Mouse (Mus musculus): ENCODE data around the gene Gab1. TPM values are rescaled to one million over a fixed set of nuclear protein-coding genes. Genes with fewer than 3 reads are reported as not detected.
A peak's percentile ranks its signal among the peaks of the same experiment; 100 is the strongest.

Gab1 gene
- 4.2 and 4.3 TPM in 2 replicates for polyA plus RNA-seq (2015; fragmentation: Nextera tagmentation; extraction: Ambion mirVana)

DNA sequence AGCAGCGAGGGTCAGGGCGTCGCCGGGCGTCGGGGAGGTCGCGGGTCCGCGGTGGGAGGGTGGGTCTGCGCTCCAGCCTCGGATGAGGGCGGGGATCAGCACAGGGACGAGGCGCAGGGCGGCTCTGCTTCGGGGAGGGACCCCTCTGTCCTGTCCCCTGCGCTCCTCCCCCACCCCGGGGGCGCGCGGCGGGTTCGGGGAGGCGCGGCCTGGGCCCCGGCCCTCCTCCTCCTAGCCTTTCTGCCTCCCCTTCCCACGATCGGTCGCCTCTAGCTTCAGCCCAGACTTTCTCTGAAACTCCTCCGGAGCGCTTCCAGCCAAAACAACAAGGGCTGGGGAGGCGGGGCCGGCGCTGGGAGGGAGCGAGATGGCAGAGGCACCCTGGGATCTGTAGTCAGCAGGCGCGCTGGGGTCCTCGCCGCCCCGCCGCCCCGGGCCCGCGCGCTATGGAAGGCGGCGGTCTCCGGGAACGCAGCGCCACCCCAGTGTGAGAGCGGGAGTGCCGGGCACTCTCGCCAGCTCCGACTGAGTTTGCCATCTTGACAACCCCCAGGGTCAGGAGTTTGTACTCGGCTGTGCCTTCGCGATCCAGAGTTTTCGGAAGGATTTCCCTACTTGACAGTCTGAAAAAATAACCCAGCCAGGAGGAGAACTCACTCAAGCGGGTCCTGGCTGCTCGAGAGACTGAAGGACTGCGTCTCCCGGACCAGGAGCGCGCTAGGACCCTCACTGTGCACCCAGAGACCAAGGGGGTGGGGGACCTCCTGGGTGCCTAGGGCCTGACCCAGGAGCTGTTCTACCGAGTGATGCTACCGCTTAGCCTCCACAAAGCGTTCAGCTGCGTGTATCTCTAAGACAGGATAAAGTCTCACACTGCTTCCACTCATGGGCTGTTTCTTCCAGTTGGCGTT is at the start of gene Gab1:
Gab1 (minus strand) TSS at position 324 of the 911 bp plus-strand sequence.
- peak; percentile 59 for DNase-seq (ENCODE audit: low spot score)

DNA sequence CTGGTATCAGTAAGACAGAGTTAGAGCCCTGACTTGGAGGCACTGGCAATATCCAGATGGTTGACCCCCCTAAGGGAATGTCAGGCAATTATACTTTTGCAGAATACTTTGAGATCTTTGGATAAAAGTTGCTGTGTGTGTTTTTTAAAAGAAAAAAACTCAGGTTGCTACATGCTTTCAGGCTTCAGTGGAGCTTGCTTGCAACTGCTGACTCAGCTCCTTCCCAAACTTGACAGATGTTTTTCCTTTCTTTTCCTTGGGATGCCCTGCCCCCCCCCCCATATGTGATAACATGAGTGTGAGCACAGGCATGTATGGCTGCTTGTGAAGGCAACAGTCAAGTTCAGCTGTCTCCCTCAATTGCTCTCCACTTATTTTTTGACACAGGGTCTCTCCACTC is 48.5 kb upstream of the Gab1 start:
- no peak for DNase-seq (ENCODE audit: low spot score)

DNA sequence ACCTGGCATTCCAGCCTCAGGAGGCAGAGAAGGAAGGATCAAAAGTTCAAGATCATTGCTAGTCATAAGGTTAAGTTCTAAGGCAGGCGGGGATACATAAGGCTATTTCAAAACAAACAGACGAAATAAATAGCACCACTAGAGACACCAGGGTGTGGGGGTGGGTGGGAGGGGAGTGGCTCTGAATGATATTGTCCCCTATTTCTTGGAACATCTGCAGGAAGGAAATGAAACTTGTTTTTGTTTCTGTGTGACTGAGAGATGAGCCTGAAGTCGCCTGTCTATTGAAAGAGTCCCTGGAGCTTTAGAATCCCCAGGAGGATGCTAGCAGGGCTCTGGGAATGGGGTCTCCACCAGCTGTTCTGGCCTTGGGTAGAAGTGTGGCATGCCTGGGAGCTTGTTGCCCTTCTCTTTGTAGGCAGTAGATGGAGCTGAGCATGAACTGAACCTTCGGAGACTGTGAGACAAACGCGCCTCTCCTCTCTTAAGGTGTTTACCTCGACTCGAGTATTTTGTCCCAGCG is 43.5 kb upstream of the Gab1 start:
- DNase-seq (ENCODE audit: low spot score), result no peak

DNA sequence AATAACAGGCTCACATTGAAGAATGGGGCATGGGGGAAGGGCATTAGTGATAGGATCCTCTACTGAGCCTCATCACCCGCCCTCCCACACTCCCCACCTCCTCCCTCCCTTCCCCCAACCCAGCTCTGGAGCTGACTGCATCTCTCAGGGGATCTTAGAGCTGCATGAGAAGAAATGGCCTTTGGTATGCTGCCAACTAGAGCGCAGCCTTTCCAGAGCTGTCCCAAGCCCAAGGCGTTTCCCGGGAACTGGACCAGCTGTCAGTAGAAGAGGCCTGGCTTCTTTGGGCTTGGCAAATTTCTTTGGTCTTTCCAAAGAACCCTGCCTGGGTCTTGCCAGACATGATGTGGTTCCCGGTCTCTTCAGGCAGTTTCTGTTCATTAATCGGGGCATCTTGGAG is 42.3 kb upstream of the Gab1 start:
- no peak for DNase-seq (ENCODE audit: low spot score)

DNA sequence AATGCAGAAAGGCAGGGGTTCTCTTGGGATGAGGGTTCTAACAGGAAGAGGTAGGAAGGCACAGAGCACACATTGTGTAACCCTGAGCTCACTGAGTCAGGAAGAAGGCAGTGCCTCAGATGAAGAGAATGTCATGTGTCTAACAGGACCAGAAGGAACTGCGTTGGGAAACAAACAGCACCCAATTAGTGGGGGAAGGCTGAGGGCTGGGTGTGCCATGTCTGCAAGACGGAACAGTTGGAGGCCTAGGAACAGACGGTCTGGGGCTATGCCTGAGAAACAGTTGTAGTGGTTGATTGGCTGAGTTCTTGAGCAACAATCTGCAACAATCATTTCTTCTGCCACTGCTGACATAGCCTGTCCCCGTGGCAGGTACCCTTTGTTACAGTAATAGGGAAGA is 38.8 kb upstream of the Gab1 start:
- DNase-seq (ENCODE audit: low spot score), result no peak

DNA sequence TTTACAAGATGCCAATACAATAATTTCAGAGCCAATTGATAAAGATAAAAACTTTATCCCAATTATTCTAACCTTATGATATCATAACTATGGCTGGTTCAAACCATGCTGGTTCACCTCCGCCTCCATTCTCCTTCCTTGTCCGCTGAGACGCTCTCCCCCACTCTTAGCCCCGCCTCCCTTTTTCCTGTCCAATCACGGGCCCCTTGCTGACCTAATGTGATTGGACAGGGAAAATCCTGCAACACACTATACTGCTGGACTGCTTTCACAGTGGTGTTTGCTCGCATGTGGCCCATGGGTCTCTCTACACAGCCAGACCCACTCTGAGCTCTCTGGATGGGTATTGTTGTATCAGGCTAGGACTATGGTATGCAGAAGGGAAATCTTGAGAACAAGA is 38.2 kb upstream of the Gab1 start:
- DNase-seq (ENCODE audit: low spot score), result no peak

DNA sequence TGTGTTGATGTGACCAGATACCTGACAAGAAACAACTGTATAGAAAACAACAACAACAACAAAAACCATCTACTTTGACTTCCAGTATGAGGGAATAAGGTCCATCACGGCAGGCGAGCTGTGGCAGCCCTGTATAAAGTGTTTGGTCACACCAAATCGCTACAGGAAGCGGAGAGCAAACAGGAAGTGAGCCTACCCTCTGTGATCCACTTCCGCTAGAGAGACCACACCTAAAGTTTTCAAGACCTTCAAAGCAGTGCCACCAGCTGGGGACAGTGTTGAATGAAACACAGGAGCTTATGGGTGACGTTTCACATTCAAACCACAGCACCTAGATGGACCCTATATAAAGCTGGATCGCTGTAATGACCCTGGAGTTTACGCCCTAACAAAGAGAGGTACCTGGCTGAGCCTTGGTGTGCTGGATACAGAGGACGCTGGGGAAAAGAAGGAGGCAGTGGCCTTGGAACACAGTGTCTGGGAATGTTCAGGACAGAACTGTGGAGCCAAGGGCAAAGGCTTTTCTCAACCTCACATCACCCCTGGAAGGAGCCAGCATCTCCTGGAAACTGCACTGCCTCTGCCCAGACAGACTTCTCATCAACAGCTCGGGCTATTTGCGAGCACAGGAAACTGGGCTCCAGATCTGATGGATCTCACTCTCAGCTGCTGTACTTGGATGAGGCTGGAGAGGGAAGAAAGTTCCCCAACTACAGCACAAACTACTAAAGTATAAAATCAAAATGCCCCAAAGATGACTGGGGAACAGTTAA is 36.3 kb upstream of the Gab1 start:
- peak; percentile 51 for DNase-seq (ENCODE audit: low spot score)

DNA sequence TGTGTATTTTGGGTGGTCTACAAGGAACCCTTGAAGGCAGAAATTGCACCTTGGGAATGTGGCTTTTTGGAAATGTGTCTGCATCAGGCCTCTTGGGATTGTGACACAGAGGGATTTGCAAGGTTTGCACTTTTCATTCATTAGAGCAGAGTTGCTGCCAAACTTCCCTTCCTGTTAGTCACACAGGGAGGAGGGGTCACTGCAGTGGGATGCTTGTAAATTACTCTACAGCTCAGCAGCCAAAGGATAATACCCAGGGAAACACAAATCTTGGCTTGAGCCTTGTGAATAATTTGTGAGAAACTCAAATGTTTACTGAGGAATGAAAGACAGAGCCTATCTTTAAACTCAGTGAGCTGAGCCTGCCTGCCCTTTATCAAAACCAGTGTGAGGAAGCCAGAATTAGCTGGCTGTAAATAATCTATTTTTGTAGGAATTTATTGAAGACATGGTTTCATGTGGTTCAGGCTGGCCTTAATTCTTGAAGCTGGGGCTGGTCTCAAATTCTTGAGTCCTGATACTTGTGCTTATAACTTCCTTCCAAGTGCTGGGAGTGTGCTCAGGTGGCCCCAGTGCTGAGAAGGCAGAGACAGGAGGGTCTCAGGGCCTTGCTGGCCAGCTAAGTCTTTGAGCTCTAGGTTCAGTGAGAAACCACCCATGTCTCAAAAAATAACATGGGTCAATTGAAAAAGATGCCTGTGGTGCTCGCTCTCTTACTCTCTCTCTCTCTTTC is 32.9 kb upstream of the Gab1 start:
- no peak for DNase-seq (ENCODE audit: low spot score)

DNA sequence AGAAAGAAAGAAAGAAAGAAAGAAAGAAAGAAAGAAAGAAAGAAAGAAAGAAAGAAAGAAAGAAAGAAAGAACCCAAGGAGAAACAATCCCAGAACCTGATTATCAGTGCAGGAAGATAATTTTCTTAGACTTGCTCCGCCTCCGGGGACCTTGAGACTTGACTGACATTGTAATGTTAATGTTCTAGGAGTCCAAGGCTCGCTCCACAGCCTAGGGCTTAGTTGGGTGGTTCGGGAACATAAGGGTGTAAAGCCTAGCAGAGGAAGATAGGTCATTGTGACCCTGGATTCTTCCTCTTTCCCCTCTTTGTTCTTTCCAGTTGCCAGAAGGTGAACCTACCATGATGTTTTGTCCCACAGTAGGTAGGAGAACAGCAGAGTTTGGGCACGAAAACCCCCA is 31.1 kb upstream of the Gab1 start:
- no peak for DNase-seq (ENCODE audit: low spot score)

DNA sequence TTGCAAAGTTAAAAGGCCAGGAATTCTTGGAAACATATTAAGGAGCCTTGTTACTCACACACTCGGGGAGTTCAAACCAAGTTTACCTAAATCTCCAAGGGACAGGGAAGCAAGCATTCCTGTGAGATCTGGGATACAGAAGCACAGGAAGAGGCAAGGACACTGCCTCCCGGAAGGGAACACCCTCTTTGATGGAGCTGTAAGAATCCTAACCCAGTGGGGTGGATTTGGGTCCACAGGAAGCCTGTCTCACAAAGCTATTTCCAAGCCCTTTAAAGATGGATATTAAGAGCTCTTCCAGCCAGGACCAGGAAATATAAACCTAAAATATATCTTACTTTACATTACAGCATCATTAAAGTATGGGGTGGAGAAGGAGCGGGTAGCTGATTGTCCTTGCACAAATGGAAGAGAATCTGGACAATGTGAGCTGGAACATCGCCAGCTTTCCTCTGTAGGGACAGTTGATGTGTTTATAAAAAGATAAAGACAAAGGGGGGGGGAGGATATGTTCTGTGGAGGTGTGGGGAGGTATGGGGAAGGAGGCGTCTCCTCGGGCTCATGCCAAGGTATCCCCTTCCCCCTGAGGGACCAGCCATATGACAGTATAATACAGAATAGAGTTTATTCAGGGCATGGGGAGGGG is 28.1 kb upstream of the Gab1 start:
- DNase-seq (ENCODE audit: low spot score), result no peak

DNA sequence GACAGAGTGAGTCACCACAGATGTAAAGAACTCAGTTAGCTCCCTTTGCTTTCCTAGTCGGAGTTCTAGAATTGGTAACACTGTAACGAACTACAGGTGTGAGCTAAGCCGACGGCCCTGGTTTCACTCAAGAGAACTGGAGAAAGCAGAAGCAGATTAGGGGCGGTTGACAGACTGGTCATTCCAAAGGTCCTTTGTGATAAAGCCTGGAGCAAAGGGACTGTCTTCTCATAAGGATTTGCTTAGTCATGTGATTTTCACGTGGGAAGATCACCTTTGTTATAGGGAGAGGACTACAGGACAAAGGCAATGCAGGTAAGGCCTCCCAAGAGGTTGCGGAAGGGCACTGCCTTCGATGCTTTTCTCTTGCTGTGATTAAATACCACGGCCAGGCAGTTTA is 22.0 kb upstream of the Gab1 start:
- DNase-seq (ENCODE audit: low spot score), result no peak

DNA sequence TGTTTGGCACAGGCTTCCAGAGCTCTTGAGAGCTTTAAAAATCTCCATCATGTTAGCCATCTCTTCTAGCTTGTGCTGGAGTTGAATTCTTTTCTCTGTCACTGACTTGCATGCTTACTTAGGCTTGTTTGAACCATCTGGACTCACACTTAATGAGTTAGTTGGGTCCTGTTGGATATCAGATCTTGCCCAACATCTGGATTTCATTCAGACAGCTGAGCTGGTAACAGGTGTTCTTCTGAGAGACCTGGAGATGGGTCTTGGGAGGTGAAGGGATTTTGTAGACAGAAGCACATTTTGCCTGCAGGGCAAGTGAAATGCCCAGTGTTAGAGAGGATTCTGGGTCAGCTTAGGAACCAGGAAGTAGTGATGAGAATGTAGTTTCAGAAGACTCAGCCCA is 19.0 kb upstream of the Gab1 start:
- no peak for DNase-seq (ENCODE audit: low spot score)

DNA sequence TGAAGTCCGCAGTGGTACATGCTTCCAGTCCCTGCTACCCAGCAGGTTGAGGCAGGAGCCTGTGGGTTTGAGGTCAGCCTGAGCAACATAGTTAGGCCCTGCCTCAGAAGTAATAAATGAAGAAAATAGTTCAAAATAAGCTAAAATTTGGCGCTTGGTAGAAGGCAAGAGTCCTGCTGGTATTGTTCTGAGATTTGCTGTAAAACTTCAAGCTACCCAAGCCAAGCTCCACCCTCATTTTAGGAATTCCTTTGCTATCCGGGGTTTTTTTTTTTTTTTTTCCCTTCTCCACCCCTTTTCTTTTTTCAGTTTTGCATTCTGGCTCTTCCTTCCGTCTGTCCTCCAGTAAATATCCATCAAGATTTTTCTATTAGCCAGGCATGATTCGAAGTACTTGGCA is 15.7 kb upstream of the Gab1 start:
- DNase-seq (ENCODE audit: low spot score), result no peak

DNA sequence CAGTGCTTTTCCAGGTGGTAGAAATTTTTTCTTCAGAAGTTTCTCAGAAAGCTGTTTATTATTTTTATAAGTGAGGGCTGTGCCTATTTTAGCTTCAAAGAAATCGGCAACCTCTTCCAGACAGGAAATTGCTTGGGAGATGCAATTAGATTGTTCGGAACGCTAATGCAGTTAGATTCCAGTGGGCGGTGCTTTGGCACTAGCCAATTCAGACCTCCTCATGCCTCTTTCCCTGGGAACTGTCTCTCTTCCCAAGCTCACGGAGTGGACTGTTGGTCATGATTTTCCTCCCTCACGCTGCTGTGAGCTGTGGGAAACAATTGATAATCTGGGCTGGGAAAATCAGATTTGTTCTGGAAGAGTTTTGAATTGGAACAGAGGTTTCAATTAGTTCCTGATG is 15.1 kb upstream of the Gab1 start:
- DNase-seq (ENCODE audit: low spot score), result no peak

DNA sequence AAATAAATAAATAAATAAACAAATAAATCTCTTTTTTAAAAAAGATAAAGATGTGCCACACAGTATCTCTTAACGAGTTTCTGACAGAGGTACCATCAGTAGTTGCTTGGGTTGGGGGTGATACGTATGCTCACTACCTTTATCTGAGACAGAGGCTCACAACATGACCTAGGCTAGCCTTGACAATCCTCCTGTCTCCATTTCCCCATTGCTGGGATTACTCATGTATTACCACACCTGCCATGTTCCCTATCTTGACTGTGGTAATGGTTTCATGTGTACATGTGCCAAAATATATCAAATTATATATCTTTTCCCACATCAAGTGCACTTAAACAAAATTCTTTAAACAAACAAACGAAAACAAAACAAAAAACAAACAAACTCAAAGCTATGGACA is 14.2 kb upstream of the Gab1 start:
- DNase-seq (ENCODE audit: low spot score), result no peak

DNA sequence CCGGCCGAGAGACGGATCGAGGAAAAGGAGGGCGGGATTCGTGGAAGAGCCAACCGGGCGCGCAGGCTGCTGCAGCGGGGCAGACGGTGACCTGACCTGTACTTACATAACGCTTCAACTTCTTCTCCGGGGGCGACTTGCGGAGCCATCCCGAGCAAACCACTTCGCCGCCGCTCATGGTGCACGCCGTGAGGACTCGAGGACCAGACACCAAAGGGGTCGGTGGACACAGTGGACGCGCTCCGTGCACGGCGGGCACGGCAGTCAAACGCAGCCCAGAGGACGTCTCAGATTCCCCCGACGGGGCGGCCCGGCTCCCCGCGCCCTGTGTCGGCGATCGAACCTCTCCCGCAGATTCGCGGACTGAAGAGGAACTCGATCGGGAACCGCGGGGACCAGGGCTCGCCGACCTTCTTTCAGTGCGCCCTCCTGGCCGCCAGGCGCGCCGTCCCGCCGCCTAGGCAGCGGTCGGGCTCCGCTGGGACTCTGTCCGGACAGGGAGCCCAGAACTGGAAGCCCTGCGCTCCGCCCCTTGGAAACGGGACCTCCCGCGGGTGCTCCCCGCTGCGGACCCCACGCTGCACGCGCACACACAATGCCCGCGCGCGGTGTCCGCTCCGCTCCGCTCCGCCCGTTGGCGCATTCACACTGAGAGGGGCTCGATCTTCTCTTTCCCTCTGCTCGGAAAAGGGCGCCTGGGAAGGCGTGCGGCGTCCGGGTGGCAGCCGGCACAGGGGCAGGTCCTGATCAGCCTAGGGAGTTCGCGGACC is 708 bp downstream of the Gab1 start:
- DNase-seq (ENCODE audit: low spot score), result peak; percentile 19

DNA sequence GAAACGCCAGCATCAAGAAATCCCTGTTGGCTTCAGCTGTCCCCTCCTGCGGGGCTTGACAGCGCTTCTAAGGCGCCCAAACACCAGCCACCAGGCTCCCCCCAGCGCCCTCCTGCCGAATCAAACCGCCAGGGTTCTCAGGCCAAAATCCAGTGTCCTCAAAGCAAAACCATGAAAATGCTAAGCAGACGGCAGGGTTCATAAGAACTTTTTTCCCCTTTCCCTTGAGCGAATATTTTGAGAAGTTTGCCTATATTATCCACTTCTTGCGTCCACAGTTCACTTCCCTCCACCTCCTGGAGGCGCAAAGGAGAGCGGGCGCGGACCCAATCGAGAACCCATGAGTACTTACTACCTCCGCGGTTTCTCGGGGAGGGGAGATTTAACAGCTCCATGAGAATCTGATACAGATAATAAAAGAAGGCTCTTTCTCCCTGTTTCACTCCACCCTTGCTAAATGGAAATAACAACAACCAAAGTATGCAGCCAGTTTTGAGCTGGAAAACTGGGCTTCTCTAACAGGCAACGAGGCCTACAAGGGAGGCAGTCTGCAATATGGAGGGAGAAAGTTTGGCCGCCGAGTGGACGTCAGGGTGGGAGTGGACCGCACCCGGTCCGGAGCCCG is 1.4 kb downstream of the Gab1 start:
- DNase-seq (ENCODE audit: low spot score), result no peak

DNA sequence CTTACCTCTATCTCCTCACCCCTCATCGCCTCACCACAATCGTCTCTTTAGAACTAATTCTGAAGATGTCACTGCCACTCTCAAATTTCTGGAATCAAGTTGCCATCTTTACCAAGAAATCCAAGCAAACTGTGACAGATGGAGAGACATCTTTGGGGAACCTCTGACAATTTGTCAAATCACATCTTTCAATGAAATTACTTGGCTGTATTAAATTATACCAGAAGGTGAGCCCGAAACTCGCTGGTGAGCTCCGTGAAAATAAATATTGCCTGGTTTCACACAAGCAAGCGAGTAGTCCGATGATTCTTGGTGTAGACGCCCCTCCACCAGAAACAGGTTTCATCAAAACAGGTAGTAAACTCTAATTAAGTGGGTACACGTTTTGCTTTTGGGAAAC is 2.2 kb downstream of the Gab1 start:
- DNase-seq (ENCODE audit: low spot score), result no peak

DNA sequence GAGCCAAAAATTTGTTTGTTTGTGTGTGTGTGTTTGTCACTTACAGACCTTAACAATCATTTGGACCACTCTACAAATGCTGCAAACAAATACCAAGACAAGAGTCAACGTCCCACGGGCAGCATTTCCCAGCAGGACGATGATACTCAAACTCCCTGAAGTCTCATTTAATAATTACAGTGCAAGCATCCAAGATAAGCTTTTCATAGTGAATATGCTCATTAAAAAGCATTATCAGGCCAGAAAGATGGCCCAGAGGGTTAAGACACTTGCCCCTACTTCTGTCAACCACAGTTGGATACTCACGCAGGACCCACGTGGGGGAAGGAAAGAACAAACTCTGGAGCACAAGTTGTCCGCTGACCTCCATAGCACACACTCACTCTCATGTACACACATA is 4.8 kb downstream of the Gab1 start:
- no peak for DNase-seq (ENCODE audit: low spot score)
